Mouse (Mus musculus) bone marrow macrophage, adult 2 months (primary cell): ENCODE results near the gene Tjap1.

Experiments
- CTCF ChIP-seq: IDR thresholded peaks from 2 replicates; pipeline ENCODE4 v1.5.1; 2012; ENCODE audit warnings: low read depth, mild to moderate bottlenecking, low read length, moderate library complexity
- POLR2A ChIP-seq: IDR thresholded peaks from 2 replicates; pipeline ENCODE4 v1.6.1; 2012; ENCODE audit warnings: mild to moderate bottlenecking, low read depth, low read length, borderline replicate concordance

- TF ChIP-seq CTCF, result no peak
- no peak for TF ChIP-seq POLR2A
Measured at GRCm38 (mm10) chr17:46266986-46267385, 15.8 kb downstream of the Tjap1 start.
